8 mouse cellular contexts compared by ENCODE assay signal in the genomic region with DNA sequence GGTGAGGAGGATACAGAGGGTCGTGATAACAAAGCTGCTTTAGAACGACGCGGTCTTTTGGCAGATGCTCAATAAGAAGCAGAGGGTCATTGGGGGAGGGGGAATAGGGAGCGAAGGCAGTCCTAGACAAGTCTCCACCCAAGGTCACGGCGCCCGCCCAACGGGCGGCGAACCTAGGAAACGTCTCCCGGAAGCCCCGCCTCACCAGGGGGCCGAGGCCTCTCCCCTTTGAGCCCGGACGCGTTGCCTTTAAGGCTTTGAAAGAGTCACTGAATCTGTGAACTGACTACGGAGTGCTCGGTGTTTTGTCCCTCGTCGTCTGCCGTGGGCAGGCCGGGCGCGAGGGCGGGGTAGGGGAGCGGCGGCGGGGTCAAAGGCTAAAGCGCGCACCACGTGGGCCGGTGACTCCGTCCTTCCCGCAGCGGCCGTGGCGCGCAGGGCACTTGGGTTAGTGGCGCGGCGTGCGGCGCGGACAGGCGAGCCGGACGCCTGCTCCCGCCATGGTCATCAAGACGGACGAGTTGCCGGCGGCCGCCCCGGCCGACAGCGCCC. TPM values are rescaled to one million over a fixed set of nuclear protein-coding genes. Genes with fewer than 3 reads are reported as not detected.
DNase-seq lines count a peak whose midpoint lies in the region; ATAC-seq lines count a peak whose summit lies in the region.

Cluh (plus strand) TSS at position 401 of the 552 bp plus-strand sequence.

- ATAC-seq in hindbrain, embryonic 14.5 days (ENCODE audit: low FRiP score) = peak; percentile 88

- H3K4me2 ChIP-seq in hindbrain, embryonic 14.5 days (replicated peaks) = peak within 1 kb of the TSS; percentile 89

- no peaks in the 10 kb centered on the region for H3K27me3 ChIP-seq in hindbrain, embryonic 14.5 days (ENCODE audit: control insufficient read depth, insufficient read depth, low read length)

- peak within 1 kb of the TSS; percentile 66 for H3K27ac ChIP-seq in hindbrain, embryonic 14.5 days

- peak within 1 kb of the TSS; percentile 85 for H3K9ac ChIP-seq in hindbrain, embryonic 14.5 days

- WGBS in hindbrain, embryonic 14.5 days = under 1% methylated on average over 53 of the region's 58 CpGs

- no peaks in the 10 kb centered on the region for H3K9me3 ChIP-seq in hindbrain, embryonic 14.5 days (ENCODE audit: control insufficient read depth, low read length)

- peak; percentile 98 for DNase-seq in R1 (ENCODE audit: low read depth, low spot score)
- DNase-seq in cerebellum, postnatal 25 days = peak; percentile 99 to 100
- DNase-seq in frontal cortex, postnatal 25 days (ENCODE audit: low spot score in 2 of 2) = peak; percentile 97 to 98
- DNase-seq in hindbrain, embryonic 14.5 days (ENCODE audit: low spot score) = peak; percentile 90
- peak; percentile 97 to 99 for DNase-seq in layer of hippocampus, postnatal 36 days
- DNase-seq in lung, postnatal 36 days = peak; percentile 98
- peak; percentile 97 for DNase-seq in retina, postnatal 1 day
- DNase-seq in urinary bladder, adult 18-20 months (ENCODE audit: low spot score in 2 of 2) = peak; percentile 96 to 99

- H3K4me3 ChIP-seq in hindbrain, embryonic 14.5 days (replicated peaks; ENCODE audit: low read length) = peak within 1 kb of the TSS; percentile 98

- H3K4me1 ChIP-seq in hindbrain, embryonic 14.5 days (replicated peaks; ENCODE audit: control insufficient read depth, insufficient read depth, low read length) = peaks cover 39% of the 10 kb centered on the region

- no peaks in the 10 kb centered on the region for H3K36me3 ChIP-seq in hindbrain, embryonic 14.5 days (replicated peaks; ENCODE audit: control insufficient read depth, insufficient read depth)

RNA-seq across cellular contexts. Expression of gene Cluh, which starts in this region (rescaled TPM):
- 18.4 and 19.0 TPM in 2 replicates for polyA plus RNA-seq in hindbrain, embryonic 14.5 days (2014; fragmentation: Nextera tagmentation; extraction: Ambion mirVana)
- total RNA-seq in layer of hippocampus, postnatal 36 days (2021) = 10 to 100 TPM; 66.9 to 70.0 TPM

Comparison
In these comparisons a context has a peak if more than half of its experiments do, and no peak if none do; other contexts are left out.
1. Peak in every context shown above with its lines: DNase-seq, ATAC-seq, H3K4me3 ChIP-seq and H3K27ac ChIP-seq.